Mouse (Mus musculus): ENCODE measurements around the gene Pim1. TPM values are rescaled to one million over a fixed set of nuclear protein-coding genes. Genes with fewer than 3 reads are reported as not detected.
"Not testable (repeated sequence)": the region's sequence is repeated elsewhere in the genome, so short reads cannot be mapped to it uniquely, and the experiment has no call there.

Pim1 gene
- polyA plus RNA-seq (2015; fragmentation: Nextera tagmentation; extraction: Ambion mirVana), result 16.3 and 17.2 TPM in 2 replicates

DNA sequence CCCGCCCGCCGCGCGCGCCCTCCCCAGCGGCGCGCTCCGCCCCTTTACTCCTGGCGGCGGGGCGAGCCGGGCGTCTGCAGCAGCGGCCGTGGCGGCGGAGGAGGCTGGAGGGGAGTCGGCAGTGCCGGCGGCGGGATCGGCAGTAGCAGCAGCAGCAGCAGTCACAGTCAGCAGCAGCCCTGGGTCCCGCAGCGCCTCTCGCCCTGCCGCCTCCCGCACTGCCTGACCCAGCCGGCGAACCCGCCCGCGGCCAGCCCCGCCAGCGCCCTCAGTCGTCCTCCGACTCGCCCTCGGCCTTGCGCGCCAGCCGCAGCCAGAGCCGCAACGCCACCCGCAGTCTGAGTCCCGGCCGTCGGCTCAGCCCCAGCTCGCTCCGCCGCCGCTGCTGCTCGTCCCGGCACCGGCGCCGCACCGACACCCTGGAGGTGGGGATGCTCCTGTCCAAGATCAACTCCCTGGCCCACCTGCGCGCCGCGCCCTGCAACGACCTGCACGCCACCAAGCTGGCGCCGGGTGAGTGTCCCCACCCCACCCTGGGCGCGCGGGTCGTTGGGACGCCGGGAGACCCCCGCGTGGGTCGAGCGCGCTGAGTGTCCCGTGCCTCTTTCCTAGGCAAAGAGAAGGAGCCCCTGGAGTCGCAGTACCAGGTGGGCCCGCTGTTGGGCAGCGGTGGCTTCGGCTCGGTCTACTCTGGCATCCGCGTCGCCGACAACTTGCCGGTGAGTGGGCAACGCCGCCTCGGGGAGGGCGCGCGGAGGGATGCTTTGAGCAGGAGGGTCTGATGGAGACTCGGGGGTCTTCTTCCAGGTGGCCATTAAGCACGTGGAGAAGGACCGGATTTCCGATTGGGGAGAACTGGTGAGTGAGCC, at the start of gene Pim1:
Gene Pim1, plus strand, starts transcription at position 41 of the 869 bp plus-strand sequence.
- Histone ChIP-seq H3K4me2 (peak within 1 kb of the TSS; percentile 90), H3K9me3 (no peaks in the 10 kb centered on the region), H3K36me3 (peaks cover 13% of the 10 kb centered on the region; the same call in 1 of the 2 replicates), H3K4me3 (peak within 1 kb of the TSS; percentile 88), H3K9ac (peak within 1 kb of the TSS; percentile 77), H3K4me1 (peaks cover 18% of the 10 kb centered on the region), H3K27me3 (no peaks in the 10 kb centered on the region), H3K27ac (peak within 1 kb of the TSS; percentile 90)
- ATAC-seq (ENCODE audit: borderline replicate concordance, extremely low read depth, low FRiP score, low TSS enrichment), result peak; percentile 25
- under 1% methylated on average over 83 of the region's 99 CpGs for WGBS

DNA sequence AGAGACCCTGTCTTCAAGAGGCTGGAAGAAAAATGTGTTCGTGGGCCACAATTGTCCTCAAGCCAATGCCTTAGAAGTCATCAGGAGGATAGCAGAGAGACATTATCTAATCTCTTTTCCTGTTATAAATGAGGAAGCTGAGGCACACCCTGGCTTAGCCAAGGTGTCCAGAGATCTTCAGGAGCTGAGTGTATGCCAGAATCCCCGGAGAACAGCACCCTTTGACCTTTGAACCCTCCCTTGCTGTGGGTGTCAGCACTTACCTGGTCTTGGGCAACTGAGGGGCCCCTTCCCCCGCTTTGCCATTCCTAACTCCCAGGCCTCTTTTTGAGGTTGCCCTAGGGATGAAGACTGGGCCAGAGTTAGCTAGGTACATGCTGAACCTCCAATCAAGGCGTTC, 49.0 kb upstream of the Pim1 start:
- no peaks in the 10 kb centered on the region for H3K27me3 ChIP-seq
- 65% methylated on average over 4 of the region's 4 CpGs for WGBS
- H3K27ac ChIP-seq, result no peak overlapping the region
- no peak overlapping the region for H3K4me2 ChIP-seq
- no peaks in the 10 kb centered on the region for H3K9me3 ChIP-seq
- no peaks in the 10 kb centered on the region for H3K36me3 ChIP-seq
- H3K4me1 ChIP-seq, result peaks cover 59% of the 10 kb centered on the region
- no peak for ATAC-seq (ENCODE audit: borderline replicate concordance, extremely low read depth, low FRiP score, low TSS enrichment)
- no peak overlapping the region for H3K9ac ChIP-seq
- H3K4me3 ChIP-seq, result no peak overlapping the region

DNA sequence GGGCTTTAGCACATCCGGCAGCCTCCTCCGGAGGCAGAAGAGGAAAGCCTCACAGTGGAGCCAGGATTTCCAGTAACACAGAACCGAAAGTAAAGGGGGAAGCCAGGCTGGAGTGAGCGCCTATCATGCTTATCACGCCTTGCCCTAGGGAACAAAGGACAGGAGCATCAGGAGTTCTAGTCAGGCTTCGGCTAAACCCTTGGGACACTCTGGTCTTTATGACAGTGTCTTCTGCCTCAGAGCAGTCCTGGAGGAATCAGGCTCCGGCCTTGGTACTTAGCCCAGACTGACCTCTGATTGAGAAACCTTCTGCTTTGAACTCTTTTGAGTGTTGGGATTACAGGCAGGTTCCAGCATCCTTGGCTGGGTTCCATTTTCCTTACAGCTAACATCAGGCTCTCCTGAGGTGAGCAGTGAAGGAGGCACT, 48.4 kb upstream of the Pim1 start:
- Histone ChIP-seq H3K4me1 (peaks cover 54% of the 10 kb centered on the region), H3K9ac (no peak overlapping the region), H3K9me3 (no peaks in the 10 kb centered on the region), H3K36me3 (no peaks in the 10 kb centered on the region), H3K27ac (peak overlapping the region; percentile 51; the same call in 1 of the 2 replicates), H3K27me3 (no peaks in the 10 kb centered on the region), H3K4me3 (no peak overlapping the region), H3K4me2 (no peak overlapping the region)
- ATAC-seq (ENCODE audit: borderline replicate concordance, extremely low read depth, low FRiP score, low TSS enrichment), result no peak
- 36% methylated on average over 7 of the region's 7 CpGs for WGBS

DNA sequence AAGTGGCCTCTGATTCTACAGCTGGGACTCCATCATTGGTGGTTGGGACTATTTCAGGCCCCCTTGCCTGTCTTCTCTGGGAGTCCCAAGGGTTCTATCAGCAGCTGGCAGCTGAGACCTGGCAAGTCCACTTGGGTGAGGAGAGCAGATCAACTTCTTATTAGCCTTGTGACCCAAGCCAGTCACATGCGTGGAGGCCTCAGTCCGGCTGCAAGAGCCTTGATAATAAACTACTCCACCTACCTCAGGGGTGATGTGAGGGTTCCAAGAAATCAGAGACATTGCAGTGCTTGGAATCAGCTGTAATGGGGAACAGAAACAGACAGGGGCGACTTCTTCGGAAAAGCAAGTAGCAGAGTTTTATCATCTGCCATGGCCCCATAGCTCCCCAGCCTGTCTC, 46.8 kb upstream of the Pim1 start:
- no peaks in the 10 kb centered on the region for H3K27me3 ChIP-seq
- 69% methylated on average over 4 of the region's 4 CpGs for WGBS

DNA sequence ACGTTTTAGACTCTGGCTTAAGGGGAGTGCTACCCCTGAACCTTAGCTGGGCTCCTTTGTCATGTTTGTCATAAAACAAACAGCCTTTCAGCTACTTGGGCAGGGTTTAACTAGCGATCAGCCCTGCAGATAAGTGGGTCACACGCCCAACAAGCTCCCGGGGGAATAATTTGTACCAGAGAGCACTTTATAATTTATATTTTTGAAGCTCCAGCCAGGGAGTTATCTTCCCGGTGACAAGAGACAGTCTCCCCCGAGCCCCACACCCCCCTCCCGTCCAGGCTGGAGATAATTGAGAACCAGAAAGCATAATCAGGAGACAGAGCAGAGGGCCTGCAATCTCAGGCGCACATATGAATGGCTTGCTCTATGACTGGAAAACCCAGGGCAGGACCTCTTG, 45.5 kb upstream of the Pim1 start:
- Histone ChIP-seq H3K9me3 (no peaks in the 10 kb centered on the region), H3K4me2 (no peak overlapping the region), H3K9ac (no peak overlapping the region), H3K4me1 (peaks cover 31% of the 10 kb centered on the region), H3K4me3 (no peak overlapping the region), H3K27ac (peak overlapping the region; percentile 45), H3K27me3 (no peaks in the 10 kb centered on the region), H3K36me3 (no peaks in the 10 kb centered on the region)
- WGBS, result 13% methylated on average over 8 of the region's 8 CpGs
- no peak for ATAC-seq (ENCODE audit: borderline replicate concordance, extremely low read depth, low FRiP score, low TSS enrichment)

More for the DNA sequence above, 46.8 kb upstream of the Pim1 start:
- ATAC-seq (ENCODE audit: borderline replicate concordance, extremely low read depth, low FRiP score, low TSS enrichment), result no peak
- Histone ChIP-seq H3K36me3 (no peaks in the 10 kb centered on the region), H3K4me1 (peaks cover 38% of the 10 kb centered on the region), H3K4me2 (no peak overlapping the region), H3K9ac (no peak overlapping the region), H3K4me3 (no peak overlapping the region), H3K9me3 (no peaks in the 10 kb centered on the region), H3K27ac (no peak overlapping the region)

DNA sequence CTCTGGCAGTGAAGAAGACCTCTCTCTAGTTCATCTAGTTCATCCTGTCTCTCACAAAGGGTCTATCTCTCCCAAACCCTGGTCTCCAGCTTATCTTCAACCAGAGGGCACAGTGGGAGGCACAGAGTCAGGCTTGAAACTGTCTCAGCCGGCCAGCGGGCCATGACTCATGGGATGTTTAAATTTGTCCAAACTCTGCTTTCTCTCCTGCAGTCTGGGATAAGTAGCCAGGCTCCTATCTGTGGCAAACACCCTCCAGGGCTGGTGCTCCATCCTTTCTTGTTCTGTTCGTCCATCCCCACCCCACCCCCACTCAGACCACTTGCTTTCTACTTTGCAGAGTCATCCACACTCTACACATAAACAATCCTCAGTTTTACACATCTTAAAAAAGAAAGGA, 43.2 kb upstream of the Pim1 start:
- H3K27ac ChIP-seq, result no peak overlapping the region
- H3K9ac ChIP-seq, result no peak overlapping the region
- no peaks in the 10 kb centered on the region for H3K36me3 ChIP-seq
- H3K4me3 ChIP-seq, result no peak overlapping the region
- H3K4me1 ChIP-seq, result peaks cover 33% of the 10 kb centered on the region
- H3K27me3 ChIP-seq, result no peaks in the 10 kb centered on the region
- no peak overlapping the region for H3K4me2 ChIP-seq
- no peak for ATAC-seq (ENCODE audit: borderline replicate concordance, extremely low read depth, low FRiP score, low TSS enrichment)
- 37% methylated on average over 3 of the region's 3 CpGs for WGBS
- no peaks in the 10 kb centered on the region for H3K9me3 ChIP-seq

DNA sequence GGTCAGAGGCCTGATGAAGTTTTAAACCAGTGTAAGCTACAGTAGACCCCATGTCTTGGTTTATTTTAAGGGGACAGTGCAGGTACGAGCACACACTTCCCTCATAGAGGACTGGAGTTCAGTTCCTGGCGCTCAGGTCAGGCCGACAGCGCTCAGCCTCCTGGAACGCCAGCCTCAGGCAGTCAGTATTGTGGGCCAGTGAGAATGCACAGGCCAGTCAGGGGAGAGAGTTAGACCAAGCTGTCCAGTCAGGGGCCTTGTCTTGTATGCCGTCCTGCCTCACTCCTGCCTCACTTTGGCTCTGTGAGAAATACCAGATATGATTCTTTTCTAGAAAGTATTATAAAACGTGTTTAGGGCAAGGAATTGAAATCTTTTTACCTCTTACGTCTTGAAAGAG, 42.5 kb upstream of the Pim1 start:
- Histone ChIP-seq H3K9ac (no peak overlapping the region), H3K9me3 (no peaks in the 10 kb centered on the region), H3K4me1 (peaks cover 31% of the 10 kb centered on the region), H3K27me3 (no peaks in the 10 kb centered on the region), H3K36me3 (no peaks in the 10 kb centered on the region), H3K27ac (peak overlapping the region; percentile 64), H3K4me2 (no peak overlapping the region), H3K4me3 (no peak overlapping the region)
- no peak for ATAC-seq (ENCODE audit: borderline replicate concordance, extremely low read depth, low FRiP score, low TSS enrichment)
- 49% methylated on average over 8 of the region's 8 CpGs for WGBS

DNA sequence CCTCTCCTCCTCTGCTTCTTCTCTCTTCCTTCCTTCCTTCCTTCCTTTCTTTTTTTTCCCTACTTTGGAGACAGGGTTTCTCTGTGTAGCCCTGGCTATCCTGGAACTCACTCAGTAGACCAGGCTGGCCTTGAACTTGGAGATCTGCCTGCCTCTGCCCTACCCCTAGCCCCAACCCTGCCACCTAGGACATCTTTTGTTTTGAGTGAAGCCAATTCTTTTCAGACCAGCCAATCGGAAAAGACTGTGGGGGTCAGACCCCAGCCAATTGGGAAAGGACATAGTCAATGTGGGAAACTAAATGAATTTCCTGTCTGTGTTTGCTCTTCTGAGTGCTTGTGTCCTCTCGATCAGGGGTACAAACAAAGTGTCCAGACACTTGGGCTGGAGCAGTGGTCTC, 42.0 kb upstream of the Pim1 start:
- Histone ChIP-seq H3K4me3 (no peak overlapping the region), H3K9me3 (no peaks in the 10 kb centered on the region), H3K36me3 (no peaks in the 10 kb centered on the region), H3K4me1 (peaks cover 31% of the 10 kb centered on the region), H3K4me2 (no peak overlapping the region), H3K27me3 (no peaks in the 10 kb centered on the region), H3K27ac (no peak overlapping the region), H3K9ac (no peak overlapping the region)
- ATAC-seq (ENCODE audit: borderline replicate concordance, extremely low read depth, low FRiP score, low TSS enrichment), result no peak
- WGBS, result 52% methylated on average over 2 of the region's 2 CpGs

DNA sequence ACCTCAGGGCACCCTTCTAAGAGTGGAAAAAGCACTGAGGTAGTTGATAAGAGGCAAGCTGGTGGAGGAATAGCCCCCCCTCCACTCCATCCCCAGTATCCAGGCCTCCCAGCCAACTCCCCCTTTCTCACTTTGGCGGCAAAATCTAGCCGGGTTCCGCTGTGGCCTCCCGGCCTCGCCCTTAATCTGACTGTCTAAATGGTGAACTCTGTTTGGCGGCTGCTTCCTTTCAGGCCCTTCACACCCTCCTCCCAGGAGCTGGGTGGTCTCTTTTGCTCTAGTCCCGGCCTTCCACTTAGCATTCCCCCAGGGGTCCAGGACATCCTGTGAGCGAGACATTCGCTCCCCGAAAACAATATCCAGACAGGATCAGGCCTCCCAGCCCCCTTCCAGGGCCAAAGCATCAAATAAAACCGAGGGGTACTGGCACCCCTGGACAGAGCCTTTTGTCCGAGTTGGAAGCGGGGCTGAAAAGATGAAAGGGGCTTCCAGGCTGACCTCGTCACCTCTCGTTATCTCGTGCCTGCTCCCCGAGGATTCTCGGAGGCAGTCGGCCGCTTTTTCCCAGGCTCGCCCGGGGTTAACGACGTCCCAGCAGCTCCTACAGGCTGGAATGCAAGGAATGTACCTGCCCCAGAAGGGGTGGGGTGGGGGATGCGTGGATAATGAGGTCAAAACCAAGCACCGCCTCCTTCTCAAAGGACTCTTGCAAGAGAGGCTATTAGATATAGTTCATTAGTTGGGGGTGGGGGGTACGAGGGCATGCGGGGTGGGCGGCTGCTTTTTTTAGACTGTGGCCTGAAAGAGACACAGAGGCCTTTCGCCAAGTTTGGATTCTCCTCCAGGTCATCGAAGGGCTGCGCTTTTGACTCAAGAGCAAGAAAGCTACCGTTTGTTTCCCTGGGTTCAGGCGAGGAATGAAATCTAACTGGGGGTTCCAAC, 39.4 kb upstream of the Pim1 start:
- no peaks in the 10 kb centered on the region for H3K9me3 ChIP-seq
- H3K9ac ChIP-seq, result peak overlapping the region; percentile 15; the same call in 1 of the 2 replicates
- H3K27ac ChIP-seq, result peak overlapping the region; percentile 90
- no peaks in the 10 kb centered on the region for H3K27me3 ChIP-seq
- peak overlapping the region; percentile 3 for H3K4me3 ChIP-seq
- peaks cover 26% of the 10 kb centered on the region for H3K4me1 ChIP-seq
- H3K36me3 ChIP-seq, result no peaks in the 10 kb centered on the region
- H3K4me2 ChIP-seq, result peak overlapping the region; percentile 41
- WGBS, result 6% methylated on average over 34 of the region's 34 CpGs
- peak; percentile 60 for ATAC-seq (ENCODE audit: borderline replicate concordance, extremely low read depth, low FRiP score, low TSS enrichment)

DNA sequence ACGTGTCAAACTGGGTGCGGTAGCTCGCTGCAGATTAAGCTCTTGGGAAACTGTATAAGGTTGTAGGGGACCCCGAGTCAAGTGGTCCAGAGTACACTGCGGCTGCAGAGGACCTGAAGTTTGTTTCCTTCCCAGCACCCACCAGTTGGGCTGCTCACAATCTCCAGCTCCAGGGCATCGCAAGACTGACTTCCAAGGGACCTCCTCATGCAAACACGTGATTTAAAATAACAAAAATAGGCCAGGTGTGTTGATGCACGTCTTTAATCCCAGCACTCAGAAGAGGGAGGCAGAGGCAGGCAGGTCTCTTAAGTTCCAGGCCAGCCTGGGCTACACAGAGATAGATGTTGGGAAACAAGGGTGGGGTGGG, 38.7 kb upstream of the Pim1 start:
- H3K4me3 ChIP-seq, result no peak overlapping the region

DNA sequence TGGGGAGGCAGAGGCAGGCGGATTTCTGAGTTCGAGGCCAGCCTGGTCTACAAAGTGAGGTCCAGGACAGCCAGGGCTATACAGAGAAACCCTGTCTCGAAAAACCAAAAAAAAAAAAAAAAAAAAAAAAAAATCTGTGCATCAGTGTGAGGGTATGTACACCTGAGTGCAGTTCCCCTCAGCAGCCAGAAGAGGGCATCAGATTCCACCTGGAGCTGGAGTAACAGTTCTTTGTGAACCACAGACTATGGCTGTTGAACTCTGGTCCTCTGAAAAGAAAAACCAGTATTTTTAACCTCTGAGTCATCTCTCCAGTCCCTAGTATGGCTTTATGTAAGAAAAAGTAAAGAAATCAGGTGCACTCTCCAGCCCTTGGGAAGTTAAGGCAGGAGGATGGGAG, 36.4 kb upstream of the Pim1 start:
- H3K9me3 ChIP-seq; H3K27me3 ChIP-seq; ATAC-seq (ENCODE audit: borderline replicate concordance, extremely low read depth, low FRiP score, low TSS enrichment); H3K9ac ChIP-seq; H3K27ac ChIP-seq; H3K4me3 ChIP-seq; H3K4me2 ChIP-seq; H3K36me3 ChIP-seq: not testable (repeated sequence)
- peaks cover 46% of the 10 kb centered on the region for H3K4me1 ChIP-seq
- 78% methylated on average over 3 of the region's 3 CpGs for WGBS

More for the DNA sequence above, 38.7 kb upstream of the Pim1 start:
- peak overlapping the region; percentile 90 for H3K27ac ChIP-seq
- ATAC-seq (ENCODE audit: borderline replicate concordance, extremely low read depth, low FRiP score, low TSS enrichment), result no peak
- H3K9ac ChIP-seq, result no peak overlapping the region
- H3K36me3 ChIP-seq, result no peaks in the 10 kb centered on the region
- no peaks in the 10 kb centered on the region for H3K9me3 ChIP-seq
- WGBS, result 29% methylated on average over 8 of the region's 8 CpGs
- no peak overlapping the region; the same call in 1 of the 2 replicates for H3K4me2 ChIP-seq
- no peaks in the 10 kb centered on the region for H3K27me3 ChIP-seq
- H3K4me1 ChIP-seq, result peaks cover 26% of the 10 kb centered on the region

Data from lung, embryonic 15.5 days (tissue).